Mouse (Mus musculus) left cerebral cortex, adult 8-10 months (tissue): ENCODE measurements around the gene Maml2. TPM values are rescaled to one million over a fixed set of nuclear protein-coding genes. Genes with fewer than 3 reads are reported as not detected.

Source experiments
- DNase-seq, 2 experiments: peaks; one replicate each; pipeline ENCODE4 v3.0.0; 2022; ENCODE audit warnings: low spot score in 2 of 2
- total RNA-seq, 4 experiments: library from RNA; stranded (reverse); gene quantifications; 2 replicates each; pipeline ENCODE4 v1.2.4; 2022

Gene Maml2
- total RNA-seq, 4 experiments from 2014 or later = 8.4 to 9.7 (median 8.8) TPM

DNA sequence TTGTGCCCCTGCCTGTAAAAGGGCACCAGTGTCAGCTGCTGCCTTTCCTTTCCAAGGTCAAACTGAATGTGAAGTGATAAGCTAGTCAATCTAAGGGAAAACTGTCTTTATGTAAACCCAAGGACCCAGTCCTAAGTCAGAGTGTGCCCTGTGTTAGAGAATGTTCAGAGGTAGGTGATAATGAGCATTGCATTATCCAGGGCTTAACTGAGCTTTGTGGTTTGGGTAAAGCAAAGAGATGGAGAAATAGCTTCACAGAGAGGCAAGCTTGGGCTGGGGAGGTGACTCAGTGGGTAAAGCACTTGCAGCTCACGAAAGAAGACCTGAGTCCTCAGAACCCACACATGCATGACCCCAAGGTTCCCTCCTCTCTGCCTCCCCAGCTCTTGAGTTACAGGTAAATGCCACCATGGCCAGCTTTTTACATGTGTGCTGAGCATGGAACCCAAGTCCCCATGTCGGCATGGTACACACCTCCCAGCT is 367.8 kb downstream of the Maml2 start:
- DNase-seq = no peak

- DNase-seq = no peak
Observed at GRCm38 (mm10) chr9:13667955-13668354, 370.2 kb downstream of the Maml2 start.

GRCm38 (mm10) chr9:13668742-13669141 is 371.0 kb downstream of the Maml2 start:
- DNase-seq = no peak

DNA sequence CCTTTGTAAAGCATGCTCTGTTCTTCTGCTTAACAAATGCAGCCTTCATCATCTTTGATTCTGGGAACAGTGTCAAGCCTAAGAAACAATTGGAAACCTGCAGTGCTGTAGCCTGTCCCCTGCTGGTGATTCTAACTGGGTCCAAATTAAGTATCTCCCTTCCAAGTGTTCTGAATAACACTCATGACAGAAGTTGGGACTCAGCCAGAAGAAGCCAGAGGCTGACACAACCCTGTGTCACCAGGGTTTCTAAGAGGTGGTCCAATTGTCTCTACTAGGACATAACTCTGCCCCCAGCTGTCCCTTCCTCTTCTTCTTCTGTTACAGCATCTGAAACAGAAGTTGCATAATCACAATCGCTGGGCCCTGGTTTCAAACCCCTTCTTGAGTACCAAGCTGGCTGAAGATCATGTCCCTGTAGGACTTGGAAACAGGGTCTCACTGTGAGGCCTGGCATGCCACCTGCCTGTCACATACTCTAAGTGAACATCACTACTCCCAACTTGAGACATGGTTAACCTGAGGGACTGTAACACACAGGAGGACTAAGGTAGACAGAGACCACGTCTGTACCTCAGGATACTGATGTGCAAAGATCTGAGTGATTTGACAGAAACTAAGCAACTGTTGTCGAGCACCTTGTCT is 373.5 kb downstream of the Maml2 start:
- no peak for DNase-seq

DNA sequence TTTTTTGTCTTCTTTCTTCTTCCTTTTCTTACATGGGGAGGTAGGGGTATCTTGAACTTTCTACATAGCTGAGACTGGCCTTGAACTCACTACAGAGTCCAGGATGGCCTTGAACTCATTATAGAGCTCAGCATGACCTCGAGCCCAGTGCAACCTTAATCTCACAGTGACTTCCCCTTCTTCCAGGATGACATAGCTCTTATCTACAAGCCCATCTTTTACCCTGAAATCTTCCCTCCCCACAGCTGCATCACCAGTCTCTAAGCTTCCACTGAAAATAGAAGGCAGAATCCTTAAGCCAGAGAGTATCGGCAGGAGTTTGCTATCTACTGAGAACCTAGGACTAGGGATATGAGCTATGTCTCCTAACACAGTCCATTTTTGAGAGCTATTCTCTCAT is 375.5 kb downstream of the Maml2 start:
- DNase-seq = no peak

DNA sequence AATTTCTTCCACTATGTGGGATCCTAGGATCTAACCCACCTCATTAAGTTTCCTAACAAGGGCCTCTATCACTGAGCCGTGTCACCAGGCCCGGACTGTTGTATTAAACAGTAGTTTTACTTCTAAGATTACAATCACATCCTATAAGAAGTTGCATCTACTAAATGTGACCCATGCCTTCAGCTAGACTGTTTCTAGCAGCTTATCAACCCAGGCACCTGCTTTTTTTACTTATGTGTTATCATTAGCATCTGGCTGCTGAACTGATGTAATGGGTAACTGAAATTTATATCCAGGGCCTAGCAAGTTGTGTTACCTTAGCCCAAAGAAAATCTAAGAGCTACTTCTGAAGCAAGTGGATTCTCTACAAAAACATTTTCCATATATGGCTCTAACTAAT is 380.3 kb downstream of the Maml2 start:
- no peak for DNase-seq

DNA sequence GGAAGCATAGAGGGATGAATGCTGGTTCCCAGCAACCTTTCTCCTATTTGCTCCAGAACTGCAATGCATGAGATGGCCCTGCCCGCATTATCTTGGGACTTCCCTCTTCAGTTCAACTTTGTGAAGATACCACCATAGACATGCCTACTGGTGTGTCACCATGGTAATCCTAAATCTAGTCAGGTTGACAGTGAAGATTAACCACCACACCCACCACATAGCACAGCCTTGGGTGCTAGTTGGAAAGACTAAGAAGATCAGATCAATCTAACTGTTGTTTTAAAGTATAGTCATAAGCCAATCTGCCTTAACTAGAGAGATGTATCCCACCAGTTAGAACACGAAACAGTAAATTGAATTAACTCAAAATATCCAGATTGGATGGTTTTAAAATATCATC is 381.9 kb downstream of the Maml2 start:
- no peak for DNase-seq

GRCm38 (mm10) chr9:13681147-13681546 is 383.4 kb downstream of the Maml2 start:
- no peak for DNase-seq

- DNase-seq = peak; percentile 33 to 75
Observed at GRCm38 (mm10) chr9:13681581-13682038, 383.9 kb downstream of the Maml2 start.

DNA sequence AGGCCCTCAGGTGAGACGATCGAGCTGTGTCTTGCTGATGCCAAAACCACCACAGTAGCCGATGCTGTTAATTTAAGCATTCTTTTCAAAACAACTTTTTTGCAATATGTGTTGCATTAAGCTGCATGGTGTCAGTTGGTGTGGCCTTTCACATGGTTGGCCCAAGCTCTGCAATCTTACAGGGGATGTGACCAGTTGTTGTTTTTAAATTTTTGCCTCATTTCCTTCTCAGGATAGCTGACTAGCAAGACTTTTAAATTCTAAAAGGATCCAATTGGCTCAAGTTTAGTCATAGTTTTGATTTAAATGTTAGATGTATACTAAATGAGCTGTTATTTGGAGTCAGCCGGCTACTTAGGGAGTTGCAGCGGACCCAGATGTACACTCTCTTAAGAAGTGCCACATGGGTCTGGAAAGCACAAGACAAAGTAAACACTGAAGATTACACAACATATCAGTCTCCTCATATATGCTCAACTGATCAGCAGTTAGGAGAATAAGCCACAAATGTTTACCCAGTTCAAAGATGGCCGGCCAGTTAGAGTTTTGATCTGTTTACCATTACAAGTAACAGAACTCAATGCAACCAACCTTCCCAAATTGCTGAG is 386.7 kb downstream of the Maml2 start:
- no peak for DNase-seq

DNA sequence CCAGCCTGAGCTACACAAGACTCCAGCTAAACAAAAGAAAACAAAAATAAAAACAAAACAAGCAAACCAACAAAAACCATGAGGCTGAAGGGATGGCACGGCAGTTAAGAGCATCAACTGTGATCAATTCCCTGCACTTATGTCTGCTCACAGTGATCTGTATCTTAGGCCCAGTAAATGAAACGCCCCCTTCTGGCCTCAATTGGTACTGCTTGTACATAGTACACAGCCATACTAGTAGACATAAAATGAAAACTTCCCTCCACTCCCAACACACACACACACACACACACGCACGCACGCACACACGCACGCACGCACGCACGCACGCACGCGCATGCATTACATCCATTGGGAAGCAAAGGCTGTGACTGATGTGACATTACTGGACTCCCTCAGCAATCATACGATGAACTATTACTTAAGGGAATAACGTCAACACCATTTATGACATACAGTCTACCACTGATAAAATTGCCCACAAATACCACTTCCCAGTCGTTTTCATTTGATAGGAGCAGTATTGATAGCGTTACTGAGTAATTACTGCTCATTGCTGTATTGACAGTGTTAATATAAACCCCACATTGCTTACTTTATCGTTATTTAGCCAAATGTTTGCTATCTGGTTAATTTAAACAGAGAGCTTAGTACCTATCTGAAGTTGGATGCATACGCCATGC is 389.4 kb downstream of the Maml2 start:
- DNase-seq = no peak

GRCm38 (mm10) chr9:13688997-13689396 is 391.2 kb downstream of the Maml2 start:
- DNase-seq = no peak

GRCm38 (mm10) chr9:13690321-13690720 is 392.6 kb downstream of the Maml2 start:
- no peak for DNase-seq

- no peak for DNase-seq
Observed at GRCm38 (mm10) chr9:13693693-13694284, 396.0 kb downstream of the Maml2 start.

DNA sequence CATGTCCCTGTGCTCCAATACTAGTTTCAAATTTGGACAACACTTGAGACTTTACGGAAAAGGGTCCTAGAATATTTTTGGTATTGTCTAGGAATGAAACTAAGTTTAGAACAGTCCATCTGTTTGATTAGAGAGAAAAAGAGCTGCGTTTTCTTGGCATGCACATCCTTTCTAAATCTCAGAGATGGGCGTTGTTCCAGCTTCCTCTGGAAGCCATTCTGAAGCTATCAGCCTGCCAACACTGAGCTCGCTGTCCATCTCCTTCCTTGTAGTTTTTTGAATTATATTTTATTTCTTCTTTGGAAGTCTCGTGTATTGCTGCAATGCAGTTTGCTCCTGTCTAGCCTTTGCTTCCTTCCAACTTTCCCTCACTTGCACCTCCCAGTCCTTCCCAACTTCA is 396.5 kb downstream of the Maml2 start:
- DNase-seq = peak in 1 of 2 experiments; percentile 33

- no peak for DNase-seq
Observed at GRCm38 (mm10) chr9:13697041-13697811, 399.5 kb downstream of the Maml2 start.

GRCm38 (mm10) chr9:13697869-13698268 is 400.1 kb downstream of the Maml2 start:
- no peak for DNase-seq

- DNase-seq = no peak
Observed at GRCm38 (mm10) chr9:13699061-13699780, 401.5 kb downstream of the Maml2 start.

GRCm38 (mm10) chr9:13699781-13700116 is 402.0 kb downstream of the Maml2 start:
- DNase-seq = no peak

DNA sequence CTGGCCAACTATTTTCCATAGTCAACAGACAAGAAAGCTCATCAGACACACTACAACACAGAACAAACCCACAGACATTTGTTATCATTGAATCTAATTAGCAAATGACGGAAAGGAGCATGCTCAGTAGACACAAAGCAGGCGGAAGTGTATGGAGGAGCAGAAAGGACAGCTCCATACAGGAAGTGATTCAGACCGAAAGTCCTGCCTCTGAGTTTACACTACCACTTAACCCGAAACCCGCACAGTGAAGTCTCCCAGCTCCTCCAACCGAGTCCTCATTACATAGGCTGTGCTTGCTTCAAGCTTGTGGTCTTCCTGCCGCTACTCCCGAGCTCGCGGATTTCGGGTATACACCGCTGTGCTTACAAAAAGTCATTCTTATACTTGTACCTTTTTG is 404.0 kb downstream of the Maml2 start:
- DNase-seq = no peak

GRCm38 (mm10) chr9:13703100-13703499 is 405.3 kb downstream of the Maml2 start:
- DNase-seq = no peak
